Mouse (Mus musculus): ENCODE results near the gene Tapbpl.

GRCm38 (mm10) chr6:125213129-125213528 lies 18.5 kb downstream of the Tapbpl start:
- TF ChIP-seq ZC3H11A (IDR thresholded peaks at IDR 0.05; ENCODE audit: borderline replicate concordance, low read depth, low read length) (no peak), MAFK (IDR thresholded peaks at IDR 0.05; ENCODE audit: insufficient read depth, low read depth, low read length) (no peak), ZNF384 (IDR thresholded peaks at IDR 0.05; ENCODE audit: low read depth, low read length) (no peak), CHD2 (IDR thresholded peaks at IDR 0.05; ENCODE audit: low read depth, low read length) (no peak)
